Mouse (Mus musculus): ENCODE measurements around the gene Serpina3j.

GRCm38 (mm10) chr12:104369986-104370385, 55.6 kb downstream of the Serpina3j start:
- TF ChIP-seq CTCF (IDR thresholded peaks at IDR 0.05; ENCODE audit: low read depth, low read length) (no peak), GATA1 (IDR thresholded peaks at IDR 0.05; ENCODE audit: borderline replicate concordance, low read length) (no peak), TAL1 (conservative IDR thresholded peaks at IDR 0.05; ENCODE audit: low read depth, low read length) (no peak)

Measured in G1E (cell line).